Mouse (Mus musculus) erythroblast, embryonic 14.5 days (primary cell): ENCODE measurements around the gene Slc7a5. TPM values are rescaled to one million over a fixed set of nuclear protein-coding genes. Genes with fewer than 3 reads are reported as not detected.

ENCODE experiments used
- H3K27me3 ChIP-seq: 2 replicates; pipeline ENCODE4 v1.6.1; 2012; ENCODE audit warnings: inconsistent platforms; ENCODE audit not compliant: control insufficient read depth
- H3K36me3 ChIP-seq: 2 replicates; pipeline ENCODE4 v1.6.1; 2012; ENCODE audit warnings: mild to moderate bottlenecking, inconsistent platforms; ENCODE audit not compliant: control insufficient read depth
- H3K4me1 ChIP-seq: 2 replicates; pipeline ENCODE4 v1.6.1; 2012; ENCODE audit warnings: inconsistent platforms; ENCODE audit not compliant: control insufficient read depth
- H3K4me3 ChIP-seq: replicated peaks from 2 replicates; pipeline ENCODE3; 2012; ENCODE audit warnings: moderate library complexity, mild to moderate bottlenecking, inconsistent platforms
- H3K9me3 ChIP-seq: 2 replicates; pipeline ENCODE4 v1.6.1; 2012; ENCODE audit warnings: low read length, inconsistent platforms, mixed read lengths; ENCODE audit not compliant: control insufficient read depth
- GATA1 ChIP-seq: IDR thresholded peaks from 2 replicates; pipeline ENCODE4 v1.6.1; 2012; ENCODE audit warnings: low read length, inconsistent platforms, mixed read lengths
- TAL1 ChIP-seq: IDR thresholded peaks from 3 replicates; pipeline ENCODE4 v1.6.1; 2012; ENCODE audit warnings: low read length, inconsistent platforms, mixed read lengths
- polyA plus RNA-seq: library from polyadenylated mRNA; stranded (reverse); fragments of >175 nt; gene quantifications from 2 replicates; pipeline ENCODE4 v1.2.3, GENCODE M21; 2012

Gene Slc7a5
- polyA plus RNA-seq: 12.4 and 35.9 TPM in 2 replicates

- no peaks in the 10 kb centered on the region for H3K9me3 ChIP-seq
- H3K4me1 ChIP-seq: peaks cover 80% of the 10 kb centered on the region
- H3K36me3 ChIP-seq: peaks cover 36% of the 10 kb centered on the region
- no peaks in the 10 kb centered on the region for H3K27me3 ChIP-seq
- TF ChIP-seq TAL1 (no peak), GATA1 (0 out of 2 replicates have a peak, but pooled peaks have one; percentile 8)
- H3K4me3 ChIP-seq: peak within 1 kb of the TSS; percentile 100
Measured at GRCm38 (mm10) chr8:121907587-121908248, at the start of gene Slc7a5. Gene Slc7a5, minus strand, starts transcription at chr8:121907694.

GRCm38 (mm10) chr8:121955825-121956500 is 48.5 kb upstream of the Slc7a5 start:
- Histone ChIP-seq H3K4me3 (no peak overlapping the region), H3K4me1 (peaks cover 68% of the 10 kb centered on the region), H3K36me3 (peaks cover 75% of the 10 kb centered on the region), H3K9me3 (no peaks in the 10 kb centered on the region), H3K27me3 (no peaks in the 10 kb centered on the region)
- TF ChIP-seq GATA1 (no peak), TAL1 (no peak)

- Histone ChIP-seq H3K9me3 (no peaks in the 10 kb centered on the region), H3K4me3 (no peak overlapping the region), H3K27me3 (no peaks in the 10 kb centered on the region), H3K4me1 (peaks cover 69% of the 10 kb centered on the region), H3K36me3 (peaks cover 67% of the 10 kb centered on the region)
- TF ChIP-seq GATA1: no peak
- TF ChIP-seq TAL1: no peak
Measured at GRCm38 (mm10) chr8:121954981-121955555, 47.6 kb upstream of the Slc7a5 start.

- Histone ChIP-seq H3K4me1 (peaks cover 78% of the 10 kb centered on the region), H3K27me3 (no peaks in the 10 kb centered on the region), H3K4me3 (no peak overlapping the region), H3K9me3 (no peaks in the 10 kb centered on the region), H3K36me3 (peaks cover 64% of the 10 kb centered on the region)
- no peak for TF ChIP-seq TAL1
- no peak for TF ChIP-seq GATA1
Measured at GRCm38 (mm10) chr8:121953821-121954545, 46.5 kb upstream of the Slc7a5 start.

GRCm38 (mm10) chr8:121952800-121953199 is 45.3 kb upstream of the Slc7a5 start:
- Histone ChIP-seq H3K36me3 (peaks cover 57% of the 10 kb centered on the region), H3K4me1 (peaks cover 83% of the 10 kb centered on the region), H3K4me3 (peak overlapping the region; percentile 89), H3K27me3 (no peaks in the 10 kb centered on the region), H3K9me3 (no peaks in the 10 kb centered on the region)
- TF ChIP-seq TAL1 (no peak), GATA1 (no peak)

GRCm38 (mm10) chr8:121952122-121952521 is 44.6 kb upstream of the Slc7a5 start:
- Histone ChIP-seq H3K4me3 (peak overlapping the region; percentile 89), H3K27me3 (no peaks in the 10 kb centered on the region), H3K36me3 (peaks cover 51% of the 10 kb centered on the region), H3K9me3 (no peaks in the 10 kb centered on the region), H3K4me1 (peaks cover 87% of the 10 kb centered on the region)
- TF ChIP-seq TAL1 (no peak), GATA1 (no peak)

GRCm38 (mm10) chr8:121951656-121952009 is 44.1 kb upstream of the Slc7a5 start:
- peaks cover 89% of the 10 kb centered on the region for H3K4me1 ChIP-seq
- TF ChIP-seq TAL1: no peak
- TF ChIP-seq GATA1: no peak

GRCm38 (mm10) chr8:121950749-121951655 is 43.5 kb upstream of the Slc7a5 start:
- no peak for TF ChIP-seq TAL1
- no peak for TF ChIP-seq GATA1
- H3K27me3 ChIP-seq: no peaks in the 10 kb centered on the region
- H3K9me3 ChIP-seq: no peaks in the 10 kb centered on the region
- H3K4me1 ChIP-seq: peaks cover 89% of the 10 kb centered on the region
- peaks cover 40% of the 10 kb centered on the region for H3K36me3 ChIP-seq
- H3K4me3 ChIP-seq: peak overlapping the region; percentile 89

More at GRCm38 (mm10) chr8:121951656-121952009, 44.1 kb upstream of the Slc7a5 start:
- no peaks in the 10 kb centered on the region for H3K27me3 ChIP-seq
- H3K36me3 ChIP-seq: peaks cover 46% of the 10 kb centered on the region
- no peaks in the 10 kb centered on the region for H3K9me3 ChIP-seq
- peak overlapping the region; percentile 89 for H3K4me3 ChIP-seq
